Mouse (Mus musculus) fat pad, adult 2 months (tissue): Measurements from ENCODE around the gene Armc9.

Experiments
- DNase-seq: peaks from one replicate; pipeline ENCODE4 v3.0.0-alpha.2; 2011; ENCODE audit warnings: low read depth, low spot score; ENCODE audit errors: extremely low read depth

The Armc9 gene

GRCm38 (mm10) chr1:86269190-86269508 is 114.6 kb downstream of the Armc9 start:
- no peak for DNase-seq

GRCm38 (mm10) chr1:86271707-86272106 is 117.1 kb downstream of the Armc9 start:
- no peak for DNase-seq

GRCm38 (mm10) chr1:86277055-86277454 is 122.5 kb downstream of the Armc9 start:
- no peak for DNase-seq

GRCm38 (mm10) chr1:86281781-86282536 is 127.4 kb downstream of the Armc9 start:
- DNase-seq: no peak

GRCm38 (mm10) chr1:86284101-86284500 is 129.5 kb downstream of the Armc9 start:
- no peak for DNase-seq

GRCm38 (mm10) chr1:86285295-86285694 is 130.7 kb downstream of the Armc9 start:
- no peak for DNase-seq

- no peak for DNase-seq
Observed at GRCm38 (mm10) chr1:86287473-86287872, 132.9 kb downstream of the Armc9 start.

- DNase-seq: no peak
Observed at GRCm38 (mm10) chr1:86290452-86290851, 135.9 kb downstream of the Armc9 start.

GRCm38 (mm10) chr1:86293091-86293490 is 138.5 kb downstream of the Armc9 start:
- peak; percentile 91 for DNase-seq

GRCm38 (mm10) chr1:86293868-86294267 is 139.3 kb downstream of the Armc9 start:
- no peak for DNase-seq

- DNase-seq: no peak
Observed at GRCm38 (mm10) chr1:86294472-86294871, 139.9 kb downstream of the Armc9 start.

- DNase-seq: no peak
Observed at GRCm38 (mm10) chr1:86300093-86300492, 145.5 kb downstream of the Armc9 start.

- no peak for DNase-seq
Observed at GRCm38 (mm10) chr1:86300731-86301130, 146.2 kb downstream of the Armc9 start.

GRCm38 (mm10) chr1:86301221-86302091 is 146.9 kb downstream of the Armc9 start:
- DNase-seq: no peak

GRCm38 (mm10) chr1:86302532-86302931 is 148.0 kb downstream of the Armc9 start, which contains the start of gene B3gnt7:
Gene B3gnt7 (plus strand): TSS chr1:86302832.
- DNase-seq: no peak

GRCm38 (mm10) chr1:86303063-86303872 is 148.7 kb downstream of the Armc9 start:
- DNase-seq: no peak

GRCm38 (mm10) chr1:86303873-86304250 is 149.3 kb downstream of the Armc9 start:
- no peak for DNase-seq

GRCm38 (mm10) chr1:86306686-86307085 is 152.1 kb downstream of the Armc9 start:
- DNase-seq: no peak

GRCm38 (mm10) chr1:86307177-86307762 is 152.7 kb downstream of the Armc9 start:
- no peak for DNase-seq

GRCm38 (mm10) chr1:86307871-86308641 is 153.5 kb downstream of the Armc9 start:
- DNase-seq: no peak
